Mouse (Mus musculus): ENCODE results near the gene Itsn1.

The Itsn1 gene

DNA sequence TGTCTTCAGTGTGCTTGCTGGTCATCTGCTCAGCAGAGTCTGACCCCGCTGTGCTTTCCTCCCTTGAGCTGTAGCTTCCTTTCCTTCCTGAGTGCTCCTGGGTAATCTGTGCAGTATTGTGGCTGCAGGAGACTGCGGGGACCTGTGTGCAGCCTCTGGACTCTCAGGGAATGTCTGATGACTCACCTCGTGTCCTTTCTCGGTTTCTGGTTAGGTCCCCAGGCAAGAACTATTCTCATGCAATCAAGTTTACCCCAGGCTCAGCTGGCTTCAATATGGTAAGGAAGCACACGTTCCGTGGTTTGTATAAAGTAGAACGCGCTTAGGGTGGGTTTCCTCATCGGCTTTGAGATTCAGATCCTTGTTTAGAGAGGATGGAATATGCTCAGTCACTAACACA, 82.8 kb downstream of the Itsn1 start:
- DNase-seq (ENCODE audit: low spot score): no peak

DNA sequence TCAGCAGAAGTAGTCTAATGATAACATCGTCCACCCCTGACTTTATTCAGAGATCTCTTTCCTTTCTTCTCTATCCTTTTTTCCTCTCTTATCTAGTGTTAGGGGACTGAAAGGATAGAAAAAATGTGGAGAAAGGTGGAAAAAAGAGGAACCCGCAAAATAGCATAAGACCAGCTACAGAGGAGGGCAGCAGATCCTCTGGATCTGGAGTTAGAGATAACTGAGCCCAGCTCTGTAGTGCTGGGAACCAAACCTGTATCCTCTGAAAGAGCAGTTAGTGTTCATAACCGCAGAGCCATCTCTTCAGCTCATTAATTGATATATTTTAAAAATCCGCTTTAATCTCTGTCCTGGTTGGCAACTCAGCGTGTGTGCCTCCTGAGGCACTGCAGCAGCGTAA, 84.5 kb downstream of the Itsn1 start:
- DNase-seq (ENCODE audit: low spot score): no peak

DNA sequence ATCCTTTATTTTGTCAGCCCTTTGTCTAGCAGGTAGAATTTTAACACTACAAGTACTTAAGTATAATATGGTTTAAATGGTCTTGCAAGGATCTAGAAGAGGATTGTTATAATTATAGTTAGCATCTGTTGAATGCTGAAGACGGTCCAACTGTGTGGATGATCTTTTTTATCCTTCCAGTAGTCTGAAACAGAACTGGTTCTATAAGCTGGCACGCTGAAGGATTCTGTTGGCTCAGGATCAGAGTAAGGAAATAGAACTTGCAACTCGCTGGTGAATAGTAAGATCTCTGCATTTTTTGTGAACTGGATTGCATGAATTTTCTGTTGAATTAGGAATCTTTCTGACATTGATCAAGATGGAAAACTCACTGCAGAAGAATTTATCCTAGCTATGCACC, 86.0 kb downstream of the Itsn1 start:
- no peak for DNase-seq (ENCODE audit: low spot score)

DNA sequence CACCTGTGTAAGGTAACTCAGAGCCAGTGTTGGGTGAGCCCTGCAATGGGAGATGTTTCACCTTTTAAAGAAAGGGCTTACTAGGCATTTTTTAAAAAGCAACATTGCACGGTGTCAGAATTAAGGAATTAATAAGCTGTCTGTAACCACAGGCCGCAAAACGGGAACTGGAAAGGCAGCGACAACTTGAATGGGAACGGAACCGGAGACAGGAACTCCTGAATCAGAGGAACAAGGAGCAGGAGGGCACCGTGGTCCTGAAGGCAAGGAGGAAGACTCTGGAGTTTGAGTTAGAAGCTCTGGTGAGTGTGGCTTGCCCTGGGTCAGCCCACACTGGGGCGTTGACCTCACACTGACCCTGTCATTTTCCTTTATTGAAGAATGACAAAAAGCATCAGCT, 91.2 kb downstream of the Itsn1 start:
- no peak for DNase-seq (ENCODE audit: low spot score)

DNA sequence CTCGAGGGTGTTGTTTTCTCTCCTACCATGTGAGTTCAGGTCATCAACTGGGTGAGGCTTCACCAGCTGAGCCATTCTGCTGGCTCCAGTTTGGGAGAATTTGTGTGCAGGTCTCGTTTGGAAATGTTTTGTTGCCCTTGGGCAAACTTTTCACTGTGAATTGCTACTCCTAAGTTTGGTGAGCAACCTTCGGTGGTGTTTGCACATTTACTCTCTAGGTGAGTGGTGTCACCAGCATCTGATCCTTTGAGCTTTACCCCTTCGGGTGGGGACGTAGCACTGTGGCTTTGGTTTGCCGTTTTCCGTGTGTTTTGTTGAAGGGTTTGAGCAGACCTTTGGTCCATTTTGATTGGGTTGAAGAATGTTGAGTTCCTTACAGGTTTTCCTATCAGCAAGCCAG, 93.2 kb downstream of the Itsn1 start:
- DNase-seq (ENCODE audit: low spot score): no peak

DNA sequence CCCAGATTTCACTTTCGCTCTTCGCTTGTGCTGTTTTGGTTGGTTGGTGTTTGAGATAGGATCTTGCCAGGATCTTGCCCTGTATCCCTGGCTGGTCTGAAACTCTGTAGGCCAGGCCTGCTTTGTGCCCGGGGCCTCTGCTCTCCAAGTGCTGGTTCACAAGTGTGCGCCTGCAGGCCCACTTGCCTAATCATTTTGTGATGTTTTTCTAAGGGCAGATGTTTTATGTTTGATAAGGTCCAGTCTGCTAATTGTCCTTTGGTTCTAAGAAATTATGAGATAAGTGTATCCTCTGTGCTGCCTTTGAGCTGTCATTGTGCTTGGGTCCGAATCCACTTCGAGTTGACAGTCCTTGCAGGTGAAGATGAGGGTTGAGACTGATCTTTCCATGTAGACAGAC, 93.7 kb downstream of the Itsn1 start:
- DNase-seq (ENCODE audit: low spot score): no peak

DNA sequence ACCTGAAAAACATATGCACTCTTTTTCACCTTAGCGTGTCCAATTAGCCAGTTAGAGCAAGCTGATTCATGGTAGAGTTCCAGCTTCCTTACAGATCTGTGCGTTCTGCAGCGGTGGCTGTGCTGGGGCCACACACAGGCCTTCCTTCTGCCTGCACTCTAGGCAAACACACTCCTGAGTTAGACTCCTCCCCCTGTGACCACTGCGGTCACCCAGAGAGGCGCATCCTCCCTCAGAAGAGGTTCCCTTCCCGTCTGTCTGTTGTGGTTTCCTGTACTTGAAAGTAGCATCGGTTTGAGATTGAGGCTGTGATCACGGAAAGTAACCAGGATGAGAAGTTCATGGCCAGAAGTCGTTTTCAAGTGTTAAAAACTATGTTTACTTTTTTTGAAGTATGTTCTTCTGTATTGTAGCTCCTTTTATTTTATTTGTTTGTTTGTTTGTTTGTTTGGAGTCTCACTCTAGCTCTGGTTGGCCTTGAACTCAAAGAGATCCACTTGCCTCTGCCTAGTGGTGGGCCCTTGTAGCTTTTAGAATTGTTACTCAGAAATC, 96.8 kb downstream of the Itsn1 start:
- DNase-seq (ENCODE audit: low spot score): no peak

DNA sequence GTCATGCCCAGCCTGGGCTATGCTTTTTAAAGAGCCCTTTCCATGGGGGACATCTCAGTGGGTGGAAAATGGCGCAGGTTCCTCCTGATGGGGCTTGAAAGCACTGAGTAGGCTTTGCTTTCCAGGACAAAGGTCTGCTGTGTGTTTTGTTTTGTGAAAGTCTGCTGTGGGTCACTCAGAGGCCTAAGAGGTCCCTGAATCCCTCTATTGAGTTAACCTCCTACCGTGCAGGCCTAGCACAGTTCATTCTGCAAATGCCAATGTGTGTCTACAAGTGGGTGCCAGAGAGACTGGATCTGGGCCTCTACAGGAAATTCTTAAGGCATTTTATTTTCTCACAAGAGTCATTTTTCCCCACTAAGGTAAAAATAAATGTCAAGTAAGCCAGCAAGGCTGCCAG, 97.8 kb downstream of the Itsn1 start:
- DNase-seq (ENCODE audit: low spot score): no peak

DNA sequence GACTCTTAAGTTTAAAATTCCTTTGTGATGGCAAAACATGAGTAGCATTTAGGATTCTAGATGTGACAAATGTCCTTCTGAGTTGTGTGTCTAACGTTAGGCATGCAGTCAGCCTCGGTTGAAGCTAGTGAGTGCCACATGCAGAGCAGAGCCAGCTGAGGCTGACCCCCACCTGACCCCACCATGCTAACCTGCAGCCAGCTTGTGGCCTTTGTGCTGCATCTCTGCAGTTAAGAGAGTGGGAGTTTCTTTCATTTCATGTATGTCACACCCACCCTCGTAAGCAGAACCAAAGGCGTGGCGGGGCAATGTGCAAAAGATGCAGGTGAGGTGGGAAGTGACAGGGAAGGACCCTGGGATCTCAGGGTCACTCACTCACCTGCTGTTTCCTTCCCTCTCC, 98.4 kb downstream of the Itsn1 start:
- no peak for DNase-seq (ENCODE audit: low spot score)

DNA sequence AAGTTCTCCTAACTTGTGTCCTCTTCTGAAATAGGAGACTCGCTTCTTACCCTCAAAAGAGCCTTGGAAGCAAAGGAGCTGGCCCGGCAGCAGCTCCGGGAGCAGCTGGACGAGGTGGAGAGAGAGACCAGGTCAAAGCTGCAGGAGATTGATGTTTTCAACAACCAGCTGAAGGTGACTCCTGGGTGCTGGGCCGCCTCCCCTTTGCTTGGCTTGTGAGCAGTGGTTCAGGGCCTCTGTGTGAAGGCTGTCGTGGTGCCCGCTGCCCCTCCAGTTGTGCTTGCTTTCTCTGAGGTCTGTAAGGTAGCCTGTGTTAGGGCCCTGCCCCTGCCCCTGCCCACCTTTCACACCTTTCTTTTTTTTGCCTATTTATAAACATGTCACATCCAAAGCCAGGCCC, 99.1 kb downstream of the Itsn1 start:
- DNase-seq (ENCODE audit: low spot score): no peak

DNA sequence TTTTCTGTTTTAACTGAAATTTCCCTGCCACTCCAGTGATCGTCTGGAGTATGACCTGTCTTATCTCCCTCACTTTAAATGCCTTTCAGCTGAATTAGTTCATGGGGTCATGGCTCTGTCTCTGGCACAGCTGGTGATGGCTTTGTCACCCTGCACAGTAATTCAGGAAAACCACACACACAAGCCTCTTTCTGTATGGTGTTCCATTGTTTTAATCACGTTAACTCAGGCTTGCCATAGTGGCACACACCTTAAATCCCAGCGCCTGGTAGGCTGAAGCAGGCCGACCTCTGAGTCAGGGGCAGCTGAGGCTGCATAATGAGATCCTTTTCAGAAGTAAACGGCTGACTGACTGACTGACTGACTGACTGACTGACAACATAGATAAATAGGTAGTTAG, 99.5 kb downstream of the Itsn1 start:
- no peak for DNase-seq (ENCODE audit: low spot score)

DNA sequence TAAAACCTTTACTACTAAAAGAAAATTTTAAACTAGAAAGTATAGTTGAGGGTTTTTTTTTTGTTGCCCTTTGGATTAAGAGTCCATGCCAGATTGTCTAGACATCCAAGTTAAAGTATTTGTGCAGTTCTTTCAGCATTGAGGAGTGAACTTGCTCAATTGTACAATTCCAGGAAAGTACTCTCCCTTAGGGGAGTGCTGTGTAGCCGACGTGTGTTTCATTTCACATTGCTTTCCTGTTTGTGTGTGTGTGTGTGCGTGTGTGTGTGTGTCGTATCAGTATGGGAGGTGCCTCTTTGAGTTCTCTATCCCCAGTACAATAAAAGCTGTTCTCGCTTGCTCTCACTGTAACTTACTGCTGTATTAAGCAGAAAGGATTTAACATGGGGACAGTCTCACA, 100.0 kb downstream of the Itsn1 start:
- DNase-seq (ENCODE audit: low spot score): no peak

DNA sequence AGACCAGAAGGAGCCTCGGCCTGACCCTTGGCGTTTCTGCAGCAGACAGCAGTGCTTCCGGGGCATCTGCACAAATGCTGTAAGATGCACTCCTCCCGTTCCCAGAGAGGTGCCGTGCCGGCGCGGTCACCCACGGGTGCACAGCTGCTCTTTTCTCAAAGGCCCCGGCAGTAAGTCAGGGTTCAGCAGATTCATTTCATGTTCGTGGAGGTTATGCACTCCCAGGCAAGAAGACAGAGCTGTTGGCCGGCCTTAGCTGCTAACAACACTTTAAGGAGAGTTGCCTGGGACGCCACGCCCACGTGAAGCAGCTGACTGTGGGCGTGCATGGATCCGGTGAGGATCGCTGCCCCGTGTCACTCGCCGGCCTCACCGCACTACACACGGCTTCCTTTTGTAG, 101.2 kb downstream of the Itsn1 start:
- no peak for DNase-seq (ENCODE audit: low spot score)

DNA sequence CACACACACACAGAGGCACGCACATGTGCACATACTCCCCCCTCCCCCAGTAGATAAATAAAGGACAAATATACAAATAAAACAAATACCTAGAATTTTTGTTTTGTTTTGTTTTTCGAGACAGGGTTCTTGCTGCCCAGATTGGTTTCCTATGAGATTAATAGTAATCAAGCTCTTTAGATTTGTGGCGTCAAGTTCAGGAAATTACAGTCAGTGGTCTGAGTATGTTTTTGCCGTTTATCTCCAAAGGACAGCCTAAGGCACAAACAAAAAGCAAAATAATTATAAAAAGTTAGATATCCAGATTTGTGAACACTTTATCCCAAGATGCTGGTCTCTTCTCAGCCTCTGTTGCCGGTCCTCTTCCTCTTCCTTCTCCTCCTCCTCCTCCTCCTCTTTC, 104.0 kb downstream of the Itsn1 start:
- no peak for DNase-seq (ENCODE audit: low spot score)

DNA sequence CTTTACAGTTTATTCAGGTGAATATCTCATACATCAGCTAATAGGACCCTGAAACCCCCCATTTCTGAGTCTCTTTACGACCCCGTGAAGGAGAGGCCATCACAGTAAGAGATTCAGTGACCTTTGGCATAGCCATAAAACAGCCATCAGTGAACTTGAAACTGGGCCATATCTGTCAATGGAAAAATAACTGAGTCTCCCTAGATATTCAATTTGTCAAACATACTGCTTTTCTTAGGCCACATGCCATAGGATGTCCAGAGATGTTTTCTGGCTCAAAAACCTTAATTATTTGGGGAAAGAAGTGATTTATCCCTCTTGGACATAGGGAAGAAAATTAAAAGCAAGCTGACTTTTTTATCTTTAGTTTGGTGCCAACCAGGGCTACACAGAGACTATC, 104.5 kb downstream of the Itsn1 start:
- no peak for DNase-seq (ENCODE audit: low spot score)

DNA sequence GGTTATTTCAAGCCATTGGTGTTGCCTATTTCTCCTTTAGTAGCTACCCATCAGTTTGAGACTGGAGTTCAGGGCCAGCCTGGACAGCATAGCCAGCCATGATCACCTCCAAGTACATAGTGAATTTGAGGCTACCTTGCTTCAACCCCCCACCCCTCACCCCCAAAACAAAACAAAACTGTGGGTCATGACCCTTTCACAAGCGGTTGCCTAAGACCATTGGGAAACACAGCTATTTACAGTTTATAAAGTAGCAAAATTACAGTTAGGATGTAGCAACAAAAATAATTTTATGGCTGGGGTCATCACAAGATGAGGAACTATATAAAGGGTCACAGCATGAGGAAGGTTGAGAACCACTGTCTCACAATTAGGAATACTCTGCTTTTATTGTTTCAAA, 104.9 kb downstream of the Itsn1 start:
- DNase-seq (ENCODE audit: low spot score): no peak

DNA sequence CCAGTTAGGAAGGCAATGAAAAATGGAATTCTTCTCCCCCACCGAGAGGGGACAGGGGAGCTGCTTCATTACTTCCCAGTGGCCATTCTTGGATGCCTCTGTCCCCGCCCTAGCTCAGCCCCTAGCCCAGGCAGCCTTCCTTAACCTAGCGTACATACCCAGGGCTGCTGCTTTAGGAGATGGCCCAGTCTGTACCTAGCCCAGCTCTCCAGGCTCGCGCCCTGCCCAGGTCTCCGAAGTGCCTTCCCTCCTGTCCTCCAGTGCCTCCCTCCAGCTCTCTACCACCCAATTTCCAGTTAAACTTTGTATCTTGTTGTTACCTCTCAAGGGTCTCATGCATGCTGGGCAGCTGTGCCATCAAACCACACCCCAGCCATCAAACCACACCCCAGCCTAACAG, 106.7 kb downstream of the Itsn1 start:
- DNase-seq (ENCODE audit: low spot score): no peak

DNA sequence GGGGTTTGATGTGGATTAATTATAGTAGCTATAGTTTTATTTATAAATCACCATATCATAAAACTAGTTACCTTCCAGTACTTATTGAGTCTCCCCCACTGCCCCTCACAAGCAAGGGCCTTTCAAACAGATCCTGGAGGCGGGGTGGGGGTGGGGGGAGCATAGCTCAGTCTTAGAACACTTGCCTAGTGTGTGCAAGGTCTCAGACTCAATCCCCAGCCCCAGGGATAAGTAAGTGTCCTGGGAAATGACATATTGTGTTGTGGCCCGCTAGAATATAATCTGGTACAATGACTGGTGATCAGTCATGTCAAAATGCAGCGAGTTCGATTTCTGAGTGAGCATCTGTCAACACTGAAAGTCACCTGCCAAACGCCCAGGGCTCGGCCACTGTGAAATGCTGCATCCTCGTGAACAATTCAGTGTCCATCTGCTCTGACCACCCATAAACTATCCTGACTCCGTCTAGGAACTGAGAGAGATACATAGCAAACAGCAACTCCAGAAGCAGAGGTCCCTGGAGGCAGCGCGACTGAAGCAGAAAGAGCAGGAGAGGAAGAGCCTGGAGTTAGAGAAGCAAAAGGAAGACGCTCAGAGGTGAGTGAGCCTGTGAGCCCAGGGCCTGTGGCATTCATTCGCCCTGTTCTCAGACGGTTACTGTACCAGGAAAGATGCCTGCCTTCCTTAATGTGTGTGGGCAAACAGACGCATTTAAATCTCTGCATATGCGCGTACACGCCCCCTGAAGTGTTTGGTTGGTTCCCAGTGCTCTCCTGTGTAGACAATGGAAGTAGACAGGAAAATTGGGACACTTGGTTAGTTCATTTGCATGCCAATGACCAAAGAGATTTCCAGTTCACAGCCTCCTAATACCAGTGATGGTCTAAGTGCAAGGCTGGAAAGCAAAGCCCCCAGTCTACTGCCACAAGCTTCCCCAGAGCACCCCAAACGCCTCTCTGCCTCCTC, 107.8 kb downstream of the Itsn1 start:
- DNase-seq (ENCODE audit: low spot score): no peak

DNA sequence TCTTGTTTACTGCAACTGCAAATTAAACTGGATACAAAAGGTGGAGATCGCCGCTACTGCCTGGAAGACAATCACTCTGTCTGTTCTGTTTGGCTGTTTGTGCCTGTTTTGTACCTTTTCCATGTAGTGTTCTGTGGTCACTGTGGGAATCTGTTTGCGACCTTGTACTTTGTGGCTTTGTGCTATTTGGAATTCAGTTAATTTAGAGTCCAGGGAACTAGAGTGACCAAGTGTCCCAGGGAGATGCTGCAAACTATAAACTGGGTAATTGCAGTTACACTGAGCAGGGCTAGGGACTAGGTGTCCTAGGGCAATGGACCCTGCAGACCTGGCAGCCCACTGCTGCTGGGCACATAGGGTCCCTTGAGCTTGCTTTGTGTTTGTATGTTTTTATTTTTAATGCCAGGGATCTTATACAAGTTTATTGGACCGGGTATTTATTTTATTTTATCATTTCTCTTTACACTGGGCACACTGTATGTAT, 108.5 kb downstream of the Itsn1 start:
- no peak for DNase-seq (ENCODE audit: low spot score)

DNA sequence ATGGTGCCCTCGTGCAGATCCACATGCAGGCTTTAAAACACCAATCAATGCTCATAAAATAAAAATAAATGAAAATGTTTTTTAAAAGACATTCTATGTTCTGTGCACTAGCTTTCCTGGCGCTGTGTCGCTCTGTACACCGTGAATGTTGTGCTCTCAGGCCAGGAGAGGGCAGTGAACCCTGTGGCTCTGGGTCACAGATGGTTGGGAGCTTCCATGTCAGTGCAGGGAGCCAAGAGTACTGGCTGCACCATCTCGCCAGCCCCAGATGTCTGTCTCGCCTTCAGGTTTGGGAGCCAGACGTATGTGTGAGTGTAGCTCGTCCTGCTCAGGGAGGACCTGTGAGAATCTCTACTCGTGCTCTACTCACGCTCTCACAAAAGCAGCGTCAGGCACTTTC, 109.7 kb downstream of the Itsn1 start:
- DNase-seq (ENCODE audit: low spot score): peak; percentile 52

DNA sequence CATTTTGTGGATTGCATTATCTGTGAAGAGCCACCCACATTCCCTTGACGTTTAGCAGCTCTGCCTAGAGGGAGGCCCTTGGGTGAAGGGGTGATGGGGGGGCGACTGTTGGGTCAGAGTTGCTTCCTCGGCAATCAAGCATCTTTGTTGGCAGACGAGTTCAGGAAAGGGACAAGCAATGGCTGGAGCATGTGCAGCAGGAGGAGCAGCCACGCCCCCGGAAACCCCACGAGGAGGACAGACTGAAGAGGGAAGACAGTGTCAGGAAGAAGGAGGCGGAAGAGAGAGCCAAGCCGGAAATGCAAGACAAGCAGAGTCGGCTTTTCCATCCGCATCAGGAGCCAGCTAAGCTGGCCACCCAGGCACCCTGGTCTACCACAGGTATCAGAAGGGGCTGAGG, 110.4 kb downstream of the Itsn1 start:
- DNase-seq (ENCODE audit: low spot score): no peak

DNA sequence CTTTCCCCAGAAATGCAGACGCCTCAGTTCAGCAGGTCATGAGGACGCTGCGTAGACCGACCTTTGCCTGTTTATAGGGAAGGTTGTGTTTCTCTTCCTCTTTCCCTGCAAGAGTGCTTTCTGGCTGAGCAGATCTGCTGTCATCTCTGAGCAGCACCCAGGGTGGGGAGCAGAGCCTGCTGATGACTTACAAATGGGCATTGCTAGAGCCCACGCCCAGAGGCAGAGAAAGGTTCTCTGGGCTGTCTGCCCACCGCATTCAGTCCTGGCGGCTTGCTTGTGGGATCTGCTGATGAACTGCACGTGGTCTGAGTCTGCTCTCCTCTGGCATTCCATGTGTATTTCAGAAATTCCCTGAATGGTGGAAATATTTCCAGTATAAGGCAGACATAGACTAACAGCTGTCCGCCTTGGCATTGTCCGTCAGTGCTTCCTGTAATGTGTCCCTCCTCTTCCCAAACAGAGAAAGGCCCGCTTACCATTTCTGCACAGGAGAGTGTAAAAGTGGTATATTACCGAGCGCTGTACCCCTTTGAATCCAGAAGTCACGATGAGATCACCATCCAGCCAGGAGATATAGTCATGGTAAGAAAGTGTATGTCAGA, 112.0 kb downstream of the Itsn1 start:
- no peak for DNase-seq (ENCODE audit: low spot score)

DNA sequence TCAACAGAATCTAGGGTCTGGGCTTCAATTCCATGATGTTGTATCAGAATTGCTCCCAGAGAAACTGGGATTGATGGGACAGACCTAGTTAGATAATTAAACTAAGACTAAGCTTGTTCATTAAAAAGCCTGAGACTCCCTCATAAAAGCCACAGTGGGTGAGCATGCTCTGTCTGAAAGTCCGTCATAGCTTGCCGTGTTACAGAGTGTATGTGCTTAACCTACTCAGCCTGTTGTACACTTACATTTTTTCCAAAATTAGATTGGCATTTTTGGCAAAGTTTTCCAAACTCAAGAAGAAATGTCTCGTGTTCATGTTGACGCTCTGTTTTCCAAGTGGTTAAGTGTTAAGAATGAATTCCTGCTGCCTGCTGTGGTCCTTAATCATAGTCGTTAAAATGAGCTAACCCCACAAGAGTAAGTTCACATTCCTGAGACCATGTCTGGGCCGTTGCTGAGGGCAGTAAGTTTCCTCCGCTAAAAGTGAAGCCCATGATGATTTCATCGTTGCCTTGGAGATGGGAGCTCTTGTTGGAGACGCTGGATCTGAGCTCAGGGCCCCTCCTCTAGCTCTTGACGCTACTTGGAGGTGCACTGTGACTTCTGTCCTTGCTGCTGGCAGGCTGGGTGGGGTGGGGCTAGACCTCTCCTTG, 117.1 kb downstream of the Itsn1 start:
- peak; percentile 64 for DNase-seq (ENCODE audit: low spot score)
